Mouse (Mus musculus) intestine, embryonic 14.5 days (tissue): Measurements from ENCODE around the gene Dpep3. TPM values are rescaled to one million over a fixed set of nuclear protein-coding genes. Genes with fewer than 3 reads are reported as not detected.
"Not testable (repeated sequence)": the region's sequence is repeated elsewhere in the genome, so short reads cannot be mapped to it uniquely, and the experiment has no call there.

Experiments used
- ATAC-seq: fragments of 200-750 bp; cut with Nextera tagmentation; replicated peaks from 2 replicates; pipeline ENCODE4 v1.8.0; 2017; ENCODE audit warnings: low read depth, moderate number of reproducible peaks, moderate TSS enrichment, moderate library complexity; ENCODE audit not compliant: low FRiP score, low TSS enrichment
- DNase-seq: peaks from one replicate; pipeline ENCODE4 v3.0.0-alpha.2; 2018; ENCODE audit warnings: low spot score
- H3K27ac ChIP-seq: fragments of 300-500 bp; sonication (generic); 2 replicates; pipeline ENCODE4 v1.5.1; 2014; ENCODE audit warnings: low read depth, mild to moderate bottlenecking, control low read depth
- H3K27me3 ChIP-seq: fragments of 300-500 bp; sonication (generic); replicated peaks from 2 replicates; pipeline ENCODE4 v1.6.1; 2014; ENCODE audit warnings: low read length, control low read depth; ENCODE audit not compliant: control insufficient read depth, insufficient read depth
- H3K36me3 ChIP-seq: fragments of 300-500 bp; sonication (generic); 2 replicates; pipeline ENCODE4 v1.6.1; 2014; ENCODE audit warnings: low read length, control low read depth; ENCODE audit not compliant: control insufficient read depth, insufficient read depth
- H3K4me1 ChIP-seq: fragments of 300-500 bp; sonication (generic); replicated peaks from 2 replicates; pipeline ENCODE4 v1.6.1; 2014; ENCODE audit warnings: low read length, control low read depth, mixed read lengths; ENCODE audit not compliant: control insufficient read depth, insufficient read depth
- H3K4me2 ChIP-seq: fragments of 300-500 bp; sonication (generic); 2 replicates; pipeline ENCODE4 v1.6.1; 2014; ENCODE audit warnings: low read length
- H3K4me3 ChIP-seq: fragments of 300-500 bp; sonication (generic); 2 replicates; pipeline ENCODE4 v1.5.1; 2014; ENCODE audit warnings: low read depth, low read length, control low read depth, mixed read lengths
- H3K9ac ChIP-seq: fragments of 300-500 bp; sonication (generic); 2 replicates; pipeline ENCODE4 v1.6.1; 2014; ENCODE audit warnings: mild to moderate bottlenecking, low read length
- H3K9me3 ChIP-seq: fragments of 300-500 bp; sonication (generic); 2 replicates; pipeline ENCODE4 v1.6.1; 2016; ENCODE audit warnings: low read length, control low read depth; ENCODE audit not compliant: control insufficient read depth
- WGBS: fragments of 180-500 bp; shearing (Covaris S2); extraction: QIAGEN DNeasy Blood & Tissue Kit; methylation state at CpG from one replicate; pipeline ENCODE4 v1.1.7; 2014; 5-methylcytosine and 5-hydroxymethylcytosine counted together
- polyA plus RNA-seq: library from polyadenylated mRNA; unstranded; fragments of >200 nt; fragmentation: Nextera tagmentation; extraction: Ambion mirVana; gene quantifications from 2 replicates; pipeline ENCODE4 v1.2.1, GENCODE M21; 2014

Dpep3 gene
- polyA plus RNA-seq, 1 experiment from 2014 or later = not detected

DNA sequence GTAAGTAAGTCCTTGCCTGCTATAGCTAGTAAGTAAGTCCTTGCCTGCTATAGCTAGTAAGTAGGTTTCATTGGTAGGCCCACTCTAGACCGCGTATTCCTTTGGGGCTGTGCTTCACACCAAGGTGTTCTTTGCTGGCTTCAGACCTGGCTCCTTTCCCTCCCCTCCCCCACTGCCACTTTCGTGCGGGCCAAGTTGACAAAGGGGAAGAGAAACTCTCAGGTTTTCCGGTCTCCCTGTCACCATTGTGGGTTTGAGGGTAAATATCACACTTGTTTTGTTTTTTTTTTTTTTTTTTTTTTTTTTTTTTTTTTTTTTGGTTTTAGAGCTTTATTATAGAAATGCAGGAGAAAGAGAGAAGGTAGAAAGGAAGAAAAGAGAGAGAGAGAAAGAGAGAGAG, 13.3 kb upstream of the Dpep3 start:
- Histone ChIP-seq H3K9ac (no peak overlapping the region), H3K4me3 (no peak overlapping the region), H3K9me3 (no peaks in the 10 kb centered on the region), H3K4me1 (no peaks in the 10 kb centered on the region), H3K4me2 (no peak overlapping the region), H3K27ac (no peak overlapping the region), H3K36me3 (no peaks in the 10 kb centered on the region), H3K27me3 (no peaks in the 10 kb centered on the region)
- no peak for ATAC-seq
- WGBS = 64% methylated on average over 5 of the region's 5 CpGs
- DNase-seq = no peak

DNA sequence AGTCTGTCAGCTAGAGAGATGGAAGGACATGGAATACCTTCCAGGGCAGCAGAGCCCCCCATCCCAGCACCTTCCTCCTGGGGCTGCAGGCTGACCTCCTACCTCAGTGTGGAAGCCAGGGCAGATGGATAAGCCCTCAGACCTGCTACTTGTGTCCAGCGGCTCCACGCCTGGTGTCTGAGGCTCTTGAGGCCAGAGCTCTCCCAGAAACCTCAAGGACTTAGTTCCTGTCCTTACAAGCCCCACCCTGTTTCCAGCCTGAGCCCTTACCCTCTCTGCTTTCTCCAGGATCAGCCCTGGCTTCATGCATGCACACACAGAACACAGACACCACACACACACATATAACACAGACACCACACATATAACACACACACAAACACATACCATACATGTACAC, 12.3 kb upstream of the Dpep3 start:
- Histone ChIP-seq H3K27ac (no peak overlapping the region), H3K4me3 (no peak overlapping the region), H3K36me3 (no peaks in the 10 kb centered on the region), H3K27me3 (no peaks in the 10 kb centered on the region), H3K9me3 (no peaks in the 10 kb centered on the region), H3K9ac (no peak overlapping the region), H3K4me1 (no peaks in the 10 kb centered on the region), H3K4me2 (no peak overlapping the region)
- no peak for DNase-seq
- ATAC-seq = no peak
- 68% methylated on average over 2 of the region's 2 CpGs for WGBS

DNA sequence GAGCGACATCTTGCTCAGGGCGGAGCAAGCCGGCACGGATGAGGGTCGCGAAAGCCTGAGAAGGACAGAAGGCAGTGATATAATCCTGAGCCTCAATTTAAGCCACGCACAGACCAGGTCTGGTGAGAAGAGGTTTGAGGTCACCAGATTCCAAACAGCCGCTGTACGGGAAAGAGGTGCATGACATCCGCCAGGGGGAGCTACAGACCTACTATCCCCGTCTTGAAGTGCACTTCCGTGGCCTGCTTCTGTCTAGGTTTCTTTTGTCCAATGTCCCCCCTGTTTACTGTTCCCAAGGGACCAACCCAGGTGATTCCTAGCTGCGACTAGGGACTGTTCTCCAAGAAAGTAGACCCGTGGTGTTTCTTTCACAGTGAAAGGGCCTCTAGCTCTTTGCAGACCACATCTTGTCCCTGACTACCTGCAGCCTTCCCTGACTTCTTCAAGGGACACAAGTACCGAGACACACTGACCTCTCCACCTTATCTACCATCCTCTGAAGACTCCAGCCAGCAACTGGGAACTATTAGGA, 11.7 kb upstream of the Dpep3 start, which contains the start of gene Dus2:
TSS of gene Dus2 (plus strand) at position 482 of the 532 bp plus-strand sequence.
- no peaks in the 10 kb centered on the region for H3K36me3 ChIP-seq
- 0 out of 2 replicates have a peak within 1 kb of the TSS, but pooled peaks have one; percentile 2 for H3K4me2 ChIP-seq
- DNase-seq (peak; percentile 92), ATAC-seq (peak; percentile 79; the same call in 1 of the 2 replicates)
- H3K27ac ChIP-seq = no peak within 1 kb of the TSS
- H3K4me3 ChIP-seq = no peak within 1 kb of the TSS
- H3K4me1 ChIP-seq = 0 out of 2 replicates have a peak, but pooled peaks cover 3% of the 10 kb centered on the region
- no peaks in the 10 kb centered on the region for H3K27me3 ChIP-seq
- H3K9me3 ChIP-seq = no peaks in the 10 kb centered on the region
- H3K9ac ChIP-seq = no peak within 1 kb of the TSS
- 10% methylated on average over 15 of the region's 15 CpGs for WGBS

DNA sequence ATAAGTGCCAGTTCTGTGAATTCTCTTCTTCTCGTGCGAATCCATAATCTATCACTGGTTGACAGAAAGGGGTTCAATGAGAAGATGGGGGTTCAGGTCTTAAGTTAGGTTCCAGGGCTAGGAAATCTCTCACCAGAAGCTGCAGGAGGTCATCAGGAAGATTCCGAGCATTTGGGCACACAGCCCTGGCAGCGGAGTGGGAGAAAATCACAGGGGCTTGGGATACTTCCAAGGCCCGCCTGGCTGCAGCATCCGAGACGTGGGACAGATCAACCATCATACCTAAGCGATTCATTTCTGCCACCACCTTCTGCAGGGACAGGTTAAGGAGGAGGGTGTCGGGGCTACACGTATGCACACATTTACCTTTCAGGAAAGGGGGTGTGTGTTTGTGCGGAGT, 9.3 kb upstream of the Dpep3 start:
- whole genome bisulfite sequencing = 86% methylated on average over 11 of the region's 11 CpGs
- no peaks in the 10 kb centered on the region for H3K9me3 ChIP-seq
- no peak overlapping the region for H3K4me3 ChIP-seq
- H3K27me3 ChIP-seq = no peaks in the 10 kb centered on the region
- DNase-seq (no peak), ATAC-seq (no peak)
- no peak overlapping the region for H3K9ac ChIP-seq
- 0 out of 2 replicates have a peak, but pooled peaks cover 3% of the 10 kb centered on the region for H3K4me1 ChIP-seq
- H3K36me3 ChIP-seq = no peaks in the 10 kb centered on the region
- no peak overlapping the region for H3K4me2 ChIP-seq
- no peak overlapping the region for H3K27ac ChIP-seq

DNA sequence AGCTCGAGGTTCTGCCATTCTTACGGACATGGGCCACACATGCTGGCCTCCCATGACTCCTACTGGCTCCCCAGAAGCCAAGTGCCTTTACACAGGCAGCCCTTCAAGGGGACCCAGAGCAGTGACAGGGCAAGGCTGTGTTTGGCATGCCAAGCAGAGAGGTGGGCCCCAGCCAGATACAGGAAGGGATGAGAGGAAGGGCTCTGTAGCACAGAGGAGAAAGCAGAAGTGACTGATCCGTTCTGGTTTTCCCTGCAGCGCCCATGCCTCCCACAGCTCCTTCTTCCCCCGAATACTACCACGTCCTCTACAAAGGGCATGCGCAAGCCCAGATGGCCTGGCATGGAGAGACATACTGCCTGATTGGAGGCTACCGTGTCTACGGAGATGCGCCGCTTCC, 4.2 kb upstream of the Dpep3 start:
- not testable (repeated sequence) for H3K36me3 ChIP-seq, H3K4me2 ChIP-seq, H3K27me3 ChIP-seq, H3K4me1 ChIP-seq, H3K9ac ChIP-seq, H3K4me3 ChIP-seq, DNase-seq, ATAC-seq, H3K9me3 ChIP-seq, H3K27ac ChIP-seq
- 80% methylated on average over 11 of the region's 11 CpGs for WGBS

DNA sequence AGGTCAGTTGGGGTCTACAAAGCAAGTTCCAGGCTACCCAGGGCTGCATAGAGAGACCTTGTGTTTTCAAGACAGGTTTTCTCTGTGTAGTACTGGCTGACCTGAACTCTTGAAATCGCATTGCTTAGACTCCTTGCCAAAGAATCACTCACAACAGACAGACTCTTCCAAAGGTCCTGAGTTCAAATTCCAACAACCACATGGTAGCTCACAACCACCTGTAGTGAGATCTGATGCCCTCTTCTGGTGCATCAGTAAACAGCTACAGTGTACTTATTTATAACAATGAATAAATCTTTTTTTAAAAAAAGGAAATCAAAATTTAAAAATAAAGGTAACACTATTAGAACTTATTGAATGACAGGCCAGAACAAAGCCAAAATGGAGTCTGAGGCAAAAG, 1.9 kb upstream of the Dpep3 start:
- ATAC-seq (no peak), DNase-seq (no peak)
- H3K27me3 ChIP-seq = no peaks in the 10 kb centered on the region
- H3K4me1 ChIP-seq = 0 out of 2 replicates have a peak, but pooled peaks cover under 1% of the 10 kb centered on the region
- H3K27ac ChIP-seq = no peak overlapping the region
- WGBS = 85% methylated on average over 1 of the region's 1 CpGs
- no peak overlapping the region for H3K9ac ChIP-seq
- H3K36me3 ChIP-seq = no peaks in the 10 kb centered on the region
- no peak overlapping the region for H3K4me3 ChIP-seq
- no peaks in the 10 kb centered on the region for H3K9me3 ChIP-seq
- no peak overlapping the region for H3K4me2 ChIP-seq

DNA sequence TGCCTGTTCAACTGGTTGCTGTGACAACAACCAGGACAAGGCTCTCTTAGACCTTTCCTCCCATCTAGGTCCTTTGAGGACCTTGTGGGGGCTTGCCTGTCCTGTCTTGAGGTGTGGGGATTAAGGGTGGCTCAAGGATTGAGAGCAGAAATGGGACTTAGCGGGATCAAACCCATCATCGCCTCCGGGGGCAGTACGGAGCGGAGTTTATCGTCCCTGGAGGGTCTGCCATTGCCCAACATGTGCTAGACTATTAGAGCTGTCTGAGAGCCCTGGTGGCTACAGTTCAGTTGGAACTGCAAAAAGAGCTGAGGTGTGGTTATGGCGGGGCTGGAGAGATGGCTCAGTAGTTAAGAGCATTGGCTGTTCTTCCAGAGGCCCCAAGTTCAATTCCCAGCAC, 3.9 kb downstream of the Dpep3 start:
- Histone ChIP-seq H3K9ac (no peak overlapping the region), H3K4me2 (no peak overlapping the region), H3K9me3 (no peaks in the 10 kb centered on the region), H3K27me3 (no peaks in the 10 kb centered on the region), H3K36me3 (no peaks in the 10 kb centered on the region), H3K4me1 (no peaks in the 10 kb centered on the region), H3K27ac (no peak overlapping the region), H3K4me3 (no peak overlapping the region)
- ATAC-seq (no peak), DNase-seq (no peak)
- WGBS = 76% methylated on average over 7 of the region's 7 CpGs

DNA sequence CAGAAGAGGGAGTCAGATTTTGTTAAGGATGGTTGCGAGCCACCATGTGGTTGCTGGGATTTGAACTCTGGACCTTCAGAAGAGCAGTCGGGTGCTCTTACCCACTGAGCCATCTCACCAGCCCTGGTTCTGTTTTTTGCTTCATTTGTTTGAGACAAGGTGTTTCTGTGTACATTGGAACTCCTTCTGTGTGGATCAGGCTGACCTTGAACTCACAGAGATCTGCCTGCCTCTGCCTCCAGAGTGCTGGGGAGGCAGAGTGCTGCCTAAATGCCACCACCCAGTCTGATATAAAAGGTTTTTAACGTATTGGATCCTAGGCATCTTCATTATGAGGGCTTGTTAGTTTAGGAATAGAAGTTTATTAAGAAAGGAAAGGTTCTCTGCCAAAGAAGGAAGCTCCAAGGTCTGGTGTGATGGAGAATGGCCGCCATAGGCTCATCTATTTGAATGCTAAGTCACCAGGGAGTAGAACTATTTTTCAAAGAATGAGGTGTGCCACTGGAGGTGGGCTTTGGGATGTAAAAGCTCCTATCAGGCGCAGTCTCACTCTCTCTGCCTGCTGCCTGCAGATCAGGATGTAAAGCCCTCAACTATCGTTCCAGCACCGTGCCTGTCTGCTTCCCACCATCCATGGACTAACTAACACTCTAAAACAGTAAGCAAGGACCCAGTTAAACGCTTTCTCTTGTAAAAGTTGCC, 8.1 kb downstream of the Dpep3 start:
- no peaks in the 10 kb centered on the region for H3K9me3 ChIP-seq
- no peaks in the 10 kb centered on the region for H3K36me3 ChIP-seq
- DNase-seq (no peak), ATAC-seq (no peak)
- no peaks in the 10 kb centered on the region for H3K27me3 ChIP-seq
- no peak overlapping the region for H3K9ac ChIP-seq
- peaks cover 9% of the 10 kb centered on the region for H3K4me1 ChIP-seq
- no peak overlapping the region for H3K4me3 ChIP-seq
- 78% methylated on average over 8 of the region's 8 CpGs for WGBS
- no peak overlapping the region for H3K4me2 ChIP-seq
- no peak overlapping the region for H3K27ac ChIP-seq

DNA sequence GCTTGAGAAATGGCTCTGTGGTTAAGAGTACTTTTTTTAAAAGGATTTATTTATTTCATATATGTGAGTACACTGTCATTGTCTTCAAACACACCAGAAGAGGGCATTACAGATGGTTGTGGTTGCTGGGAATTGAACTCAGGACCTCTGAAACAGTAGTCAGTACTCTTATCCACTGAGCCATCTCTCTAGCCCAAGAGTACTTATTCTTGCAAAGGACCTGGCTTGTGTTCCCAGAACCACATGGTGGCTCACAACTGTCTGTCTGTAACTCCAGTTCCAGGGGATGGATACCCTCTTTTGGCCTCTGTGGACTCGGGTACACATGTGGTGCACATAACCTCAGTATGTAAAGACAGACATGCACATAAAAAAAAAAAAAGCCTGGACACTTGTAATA, 9.9 kb downstream of the Dpep3 start:
- 72% methylated on average over 1 of the region's 1 CpGs for WGBS
- H3K4me2 ChIP-seq = no peak overlapping the region
- peaks cover 12% of the 10 kb centered on the region for H3K4me1 ChIP-seq
- DNase-seq = no peak
- H3K27me3 ChIP-seq = no peaks in the 10 kb centered on the region
- ATAC-seq = no peak
- H3K9ac ChIP-seq = no peak overlapping the region
- no peaks in the 10 kb centered on the region for H3K9me3 ChIP-seq
- H3K36me3 ChIP-seq = no peaks in the 10 kb centered on the region
- no peak overlapping the region for H3K4me3 ChIP-seq
- H3K27ac ChIP-seq = no peak overlapping the region
